Mouse (Mus musculus): ENCODE measurements around the gene Fscn2.
"Not testable (repeated sequence)": the region's sequence is repeated elsewhere in the genome, so short reads cannot be mapped to it uniquely, and the experiment has no call there.

Fscn2 gene

DNA sequence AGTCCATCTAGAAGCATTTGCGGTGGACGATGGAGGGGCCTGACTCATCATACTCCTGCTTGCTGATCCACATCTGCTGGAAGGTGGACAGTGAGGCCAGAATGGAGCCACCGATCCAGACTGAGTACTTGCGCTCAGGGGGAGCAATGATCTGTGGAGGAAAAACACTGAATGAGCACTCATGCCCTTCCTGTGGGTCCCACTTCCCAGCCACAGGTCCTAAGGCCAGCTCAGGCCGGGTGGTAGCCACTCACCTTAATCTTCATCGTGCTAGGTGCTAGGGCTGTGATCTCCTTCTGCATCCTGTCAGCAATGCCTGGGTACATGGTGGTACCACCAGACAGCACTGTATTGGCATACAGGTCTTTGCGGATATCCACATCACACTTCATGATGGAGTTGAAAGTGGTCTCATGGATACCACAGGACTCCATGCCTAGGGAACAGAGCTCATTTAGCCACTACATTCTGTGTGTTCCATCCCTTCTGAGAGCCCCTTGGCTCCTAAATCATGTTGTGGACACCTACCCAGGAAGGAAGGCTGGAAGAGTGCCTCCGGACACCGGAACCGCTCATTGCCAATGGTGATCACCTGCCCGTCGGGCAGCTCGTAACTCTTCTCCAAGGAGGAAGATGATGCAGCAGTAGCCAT is 14.8 kb upstream of the Fscn2 start:
- not testable (repeated sequence) for DNase-seq (ENCODE audit: low read depth)

DNA sequence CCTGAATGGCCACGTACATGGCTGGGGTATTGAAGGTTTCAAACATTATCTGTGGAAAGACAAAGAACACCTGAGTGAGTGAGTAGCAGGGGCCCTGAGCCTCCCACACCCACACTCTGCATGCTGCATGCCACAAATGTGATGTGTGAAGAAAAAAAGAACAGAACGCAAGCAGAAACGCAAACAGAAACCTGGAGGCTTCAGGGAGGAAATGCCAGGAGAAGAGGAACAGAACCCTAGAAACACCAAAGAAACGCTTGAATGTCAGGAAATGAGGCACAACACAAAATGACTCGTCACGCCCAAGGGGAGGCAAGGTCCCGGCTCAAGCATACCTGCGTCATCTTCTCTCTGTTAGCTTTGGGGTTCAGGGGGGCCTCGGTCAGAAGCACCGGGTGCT is 14.0 kb upstream of the Fscn2 start:
- DNase-seq (ENCODE audit: low read depth) = no peak

DNA sequence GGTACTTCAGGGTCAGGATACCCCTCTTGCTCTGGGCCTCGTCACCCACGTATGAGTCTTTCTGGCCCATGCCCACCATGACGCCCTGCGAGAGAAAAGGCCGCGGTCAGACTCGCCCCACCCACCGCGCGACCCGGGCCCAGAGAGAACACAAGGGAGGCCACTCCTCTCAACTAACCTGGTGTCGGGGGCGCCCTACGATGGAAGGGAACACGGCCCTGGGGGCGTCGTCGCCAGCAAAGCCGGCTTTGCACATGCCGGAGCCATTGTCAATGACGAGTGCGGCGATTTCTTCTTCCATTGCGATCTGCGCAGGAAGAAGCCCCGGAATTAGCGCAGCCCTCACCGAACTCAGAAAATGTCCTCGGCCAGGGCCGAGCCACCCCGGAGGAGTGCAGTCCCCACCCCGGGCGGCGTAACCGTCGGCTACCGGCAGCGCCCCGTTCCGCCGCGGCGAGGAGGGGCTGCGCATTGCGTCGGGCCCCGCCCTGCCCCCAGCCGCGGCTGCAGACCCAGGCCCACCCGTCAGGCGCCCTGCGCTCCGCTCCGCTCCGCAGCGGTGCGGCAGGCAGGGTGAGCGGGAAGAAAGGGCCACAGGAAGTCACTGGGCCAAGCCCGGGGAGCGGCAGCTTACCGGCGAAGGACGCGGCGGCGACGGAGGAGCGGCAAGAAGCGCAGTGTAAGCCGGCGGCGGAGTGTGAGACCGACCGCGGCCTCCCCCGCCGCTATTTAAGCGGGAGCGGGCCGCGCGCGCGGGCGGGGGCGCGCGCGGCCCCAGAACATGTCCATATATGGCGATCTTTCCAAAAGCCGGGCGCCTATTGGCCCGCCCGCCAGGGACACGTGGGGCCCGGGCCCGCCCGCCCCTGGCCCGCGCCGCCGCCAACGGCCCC is 13.3 kb upstream of the Fscn2 start, which contains the start of gene Actg1:
Gene Actg1 (minus strand): TSS at position 752 of the 893 bp plus-strand sequence.
- peak; percentile 68 for DNase-seq (ENCODE audit: low read depth)

DNA sequence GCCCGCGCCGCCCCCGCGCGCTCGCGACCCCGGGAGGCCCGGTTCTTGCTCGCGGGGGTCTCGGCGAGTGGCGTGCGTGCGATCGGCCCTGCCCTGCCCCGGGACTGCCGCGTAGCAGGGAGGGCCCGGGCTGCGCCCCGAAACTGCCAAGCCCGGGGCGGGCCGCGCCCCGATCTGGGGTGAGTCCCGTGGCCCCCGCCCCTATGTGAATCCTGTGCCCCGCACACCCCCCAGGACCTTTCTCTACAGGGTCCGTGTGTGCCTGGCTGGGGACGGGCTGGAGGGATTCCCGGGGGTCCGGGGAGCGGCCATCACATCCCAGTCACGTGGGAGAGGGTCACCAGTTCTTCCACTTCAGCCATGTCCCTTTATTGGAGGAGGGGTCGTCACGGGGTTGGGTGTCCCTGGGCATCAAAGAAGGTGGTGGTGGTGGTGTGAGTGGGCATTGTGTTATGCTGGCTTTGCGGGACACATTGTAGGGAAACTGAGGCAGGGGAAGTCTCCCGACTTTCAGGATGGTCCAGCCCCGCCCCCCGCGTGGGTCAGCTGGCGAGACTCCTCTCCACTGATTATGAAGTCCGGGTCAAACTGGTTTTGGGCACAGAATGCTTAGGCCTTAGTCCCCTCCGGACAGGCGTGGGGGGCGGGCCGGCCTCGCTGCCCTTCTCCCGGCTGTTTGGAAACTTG is 12.5 kb upstream of the Fscn2 start:
- DNase-seq (ENCODE audit: low read depth) = no peak

DNA sequence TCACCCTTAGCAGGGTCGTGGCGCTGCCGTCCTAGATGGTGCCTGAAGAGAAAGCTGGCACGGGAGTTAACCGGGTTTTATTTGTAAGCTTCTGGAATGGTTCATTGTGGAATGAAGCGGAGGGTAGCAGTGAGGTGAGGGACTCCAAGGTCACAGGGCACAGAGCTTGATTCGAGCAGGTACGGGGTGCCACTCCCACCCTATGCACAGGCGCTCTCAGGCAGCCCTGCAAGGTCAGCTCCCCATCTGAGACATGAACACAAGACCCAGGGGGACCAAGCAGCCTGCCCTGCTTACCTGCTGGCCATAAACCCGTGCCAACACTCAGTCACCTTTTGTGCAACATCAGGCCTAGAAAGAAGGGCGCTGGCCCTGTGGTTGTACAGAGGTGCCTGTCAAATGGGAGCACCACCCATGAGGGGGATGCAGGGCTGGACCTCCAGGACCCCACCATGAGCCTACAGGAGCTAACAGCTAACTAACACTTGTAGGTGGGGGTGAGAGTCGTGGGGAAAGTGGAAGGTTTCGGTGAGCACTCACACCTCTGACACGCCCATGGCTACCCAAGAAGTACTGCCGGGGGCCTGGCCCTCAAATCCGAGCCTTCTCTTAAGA is 11.9 kb upstream of the Fscn2 start:
- DNase-seq (ENCODE audit: low read depth) = no peak

DNA sequence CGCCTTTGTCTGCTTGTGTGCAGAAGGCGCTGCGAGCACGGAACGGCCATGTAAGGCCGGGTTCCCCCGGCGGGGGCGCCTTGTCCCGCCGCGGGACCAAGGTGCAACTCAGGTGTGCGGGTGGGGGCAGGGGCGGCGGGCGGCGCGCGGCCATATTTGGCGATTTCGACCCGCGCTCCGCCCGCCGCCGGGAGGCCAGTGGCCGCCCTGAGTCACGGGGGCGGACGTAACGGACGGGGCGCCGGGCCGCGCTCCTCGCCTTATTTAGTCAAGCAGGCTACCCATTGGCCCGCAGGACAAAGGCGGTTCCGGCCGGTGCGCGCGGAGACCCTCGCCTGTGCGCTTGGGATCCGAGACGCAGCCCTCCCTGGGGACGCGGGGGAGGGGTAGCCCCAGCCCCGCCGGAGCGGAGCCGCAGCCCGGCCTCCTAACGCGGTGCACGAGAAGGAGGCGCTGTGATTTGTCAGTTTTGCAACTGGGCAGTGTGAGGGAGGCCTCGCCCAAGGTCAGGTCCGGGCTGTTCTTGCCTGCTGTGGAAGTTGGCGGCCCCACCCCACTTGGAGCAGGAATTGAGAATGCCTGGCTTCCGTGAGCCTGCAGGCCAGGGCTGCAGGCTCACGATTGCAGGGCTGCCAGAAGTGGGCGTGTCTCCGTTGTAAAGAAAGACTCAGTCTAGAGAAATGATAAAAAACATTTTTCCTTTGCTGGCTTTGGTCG is 11.2 kb upstream of the Fscn2 start:
- DNase-seq (ENCODE audit: low read depth) = no peak

DNA sequence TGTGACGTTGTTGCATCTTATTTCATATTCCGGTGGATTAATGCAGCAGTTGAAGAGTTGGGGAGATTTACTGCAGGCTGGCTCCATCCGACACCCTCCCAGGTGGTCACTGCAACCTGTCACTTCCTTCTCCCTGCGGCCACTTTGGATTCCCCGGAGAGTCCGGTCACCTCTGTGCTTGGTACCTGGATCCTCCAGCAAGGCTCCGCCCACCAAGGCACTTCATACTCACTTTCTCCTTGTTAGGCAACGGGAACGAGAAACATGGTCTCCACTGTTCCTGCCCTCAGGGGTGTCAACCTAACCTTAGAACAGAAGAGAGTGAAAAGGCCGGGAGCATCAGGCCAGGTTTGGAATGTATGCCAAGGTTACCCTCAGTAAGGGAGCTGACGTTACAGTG is 10.6 kb upstream of the Fscn2 start:
- DNase-seq (ENCODE audit: low read depth) = no peak

DNA sequence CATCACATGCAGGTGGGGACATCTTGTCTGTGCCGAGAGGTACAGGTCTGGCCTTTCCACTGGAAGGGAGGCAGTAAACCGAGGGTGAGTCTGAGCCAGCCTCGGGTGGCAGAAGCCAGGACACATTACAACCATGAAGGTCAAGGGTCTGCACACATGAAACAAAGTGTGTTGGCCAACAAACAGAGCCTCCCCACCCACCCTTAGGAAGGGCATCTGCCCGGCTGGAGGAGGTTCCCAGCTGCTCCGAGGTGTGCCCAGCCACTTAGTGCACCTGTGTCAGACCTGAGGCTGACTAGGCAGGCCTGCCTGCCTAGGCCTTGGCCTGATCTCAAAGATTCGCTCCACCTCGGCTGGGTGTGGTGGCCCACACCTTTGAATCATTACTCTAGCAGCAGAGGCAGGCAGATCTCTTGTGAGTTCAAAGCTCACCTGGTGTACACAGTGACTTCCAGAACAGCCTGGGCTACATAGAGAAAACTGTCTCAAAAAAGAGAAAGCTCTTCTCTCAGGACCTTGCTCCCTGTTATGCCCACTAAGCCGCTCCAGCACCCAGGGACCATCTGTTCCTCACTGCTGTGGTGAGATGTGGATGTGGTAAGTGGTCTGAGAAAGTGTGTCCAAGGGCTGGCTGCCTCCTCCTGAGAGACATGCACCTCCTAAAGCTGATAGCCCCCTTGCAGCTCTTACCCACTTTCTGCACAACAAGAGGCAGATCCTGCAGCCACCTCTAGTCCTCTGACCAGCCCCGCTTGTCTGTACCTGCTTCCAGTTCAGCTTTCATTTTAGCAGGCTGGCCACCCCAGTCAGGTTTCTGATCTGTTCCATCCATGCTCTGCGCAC is 9.9 kb upstream of the Fscn2 start:
- no peak for DNase-seq (ENCODE audit: low read depth)

DNA sequence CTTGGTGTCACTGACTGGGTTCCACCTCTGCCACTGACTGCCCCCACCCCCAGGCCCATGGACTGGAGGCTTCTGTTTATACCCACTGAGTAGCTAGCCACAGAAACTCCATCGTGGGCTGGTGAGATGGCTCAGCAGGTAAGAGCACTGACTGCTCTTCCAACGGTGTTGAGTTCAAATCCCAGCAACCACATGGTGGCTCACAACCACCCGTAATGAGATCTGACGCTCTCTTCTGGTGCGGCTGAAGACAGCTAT is 9.3 kb upstream of the Fscn2 start:
- not testable (repeated sequence) for DNase-seq (ENCODE audit: low read depth)

DNA sequence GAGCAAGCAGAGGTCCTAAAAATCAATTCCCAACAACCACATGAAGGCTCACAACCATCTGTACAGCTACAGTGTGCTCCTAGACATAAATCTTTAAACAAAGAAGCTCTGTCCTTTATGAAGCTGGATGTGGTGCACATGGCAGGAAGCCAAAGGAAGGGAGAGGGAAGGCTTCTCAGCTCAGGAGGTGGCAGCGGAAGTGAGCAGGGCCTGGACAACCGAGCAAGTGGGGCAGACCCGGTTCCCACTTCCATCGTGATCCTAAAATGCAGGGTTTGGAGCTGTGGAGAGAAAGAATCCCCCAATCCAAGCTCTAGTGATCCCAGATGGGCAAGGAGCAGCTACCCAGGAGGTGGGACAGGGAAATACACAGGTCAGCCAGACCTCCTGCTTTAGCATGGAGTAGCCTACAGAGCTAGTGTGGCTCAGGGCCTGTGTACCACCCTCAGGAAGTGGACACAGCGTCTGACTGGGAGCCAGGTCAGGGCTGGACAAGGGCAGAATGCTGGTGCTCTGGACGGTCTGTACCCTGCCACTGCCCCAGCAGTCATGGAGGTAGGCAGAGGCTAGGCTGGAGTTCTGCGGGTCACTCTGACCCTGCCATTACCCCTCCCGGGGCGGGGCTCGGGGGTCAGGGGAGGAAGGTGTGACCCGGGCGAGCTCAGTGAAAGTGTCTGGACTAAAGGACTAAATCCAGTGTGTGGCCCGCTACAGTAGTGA is 8.6 kb upstream of the Fscn2 start:
- DNase-seq (ENCODE audit: low read depth) = no peak

DNA sequence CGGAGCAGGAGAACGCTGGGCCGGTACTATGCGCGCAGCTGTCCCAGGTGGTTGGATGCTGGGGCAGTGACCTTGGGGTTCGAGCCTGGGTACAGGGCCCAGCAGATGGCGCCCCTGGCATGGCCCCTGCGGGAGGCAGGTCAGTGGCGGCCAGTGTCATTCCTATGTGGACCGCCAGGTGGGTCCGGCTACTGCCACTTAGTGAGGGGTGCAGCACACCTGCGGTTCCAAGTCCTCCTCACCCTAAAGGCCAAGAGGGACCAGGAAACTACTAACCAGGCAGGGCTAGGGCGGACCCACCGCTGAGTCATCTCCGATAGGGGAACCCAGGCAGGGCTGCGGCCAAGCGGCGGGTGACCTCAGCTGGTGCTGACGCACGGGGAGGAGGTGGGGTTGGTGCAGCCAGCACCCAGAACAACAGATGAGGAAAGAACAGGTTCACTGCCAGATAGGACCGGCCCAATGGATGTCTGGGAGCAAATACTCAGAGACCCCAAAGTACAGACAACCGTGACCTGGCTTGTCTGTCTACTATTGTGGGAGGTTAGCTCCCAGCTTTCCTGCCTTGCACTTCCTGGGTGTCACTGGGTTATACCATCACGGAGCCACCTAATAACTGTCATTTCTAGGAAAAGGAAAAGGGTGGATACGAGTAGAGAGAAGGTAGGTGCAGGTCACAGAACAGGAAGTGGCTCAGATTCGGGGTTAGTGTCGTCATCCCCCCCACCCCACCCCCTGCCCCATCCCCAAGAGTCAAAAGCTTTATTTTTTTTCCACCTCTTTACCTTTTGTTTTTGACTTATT is 7.6 kb upstream of the Fscn2 start:
- DNase-seq (ENCODE audit: low read depth) = peak; percentile 82

DNA sequence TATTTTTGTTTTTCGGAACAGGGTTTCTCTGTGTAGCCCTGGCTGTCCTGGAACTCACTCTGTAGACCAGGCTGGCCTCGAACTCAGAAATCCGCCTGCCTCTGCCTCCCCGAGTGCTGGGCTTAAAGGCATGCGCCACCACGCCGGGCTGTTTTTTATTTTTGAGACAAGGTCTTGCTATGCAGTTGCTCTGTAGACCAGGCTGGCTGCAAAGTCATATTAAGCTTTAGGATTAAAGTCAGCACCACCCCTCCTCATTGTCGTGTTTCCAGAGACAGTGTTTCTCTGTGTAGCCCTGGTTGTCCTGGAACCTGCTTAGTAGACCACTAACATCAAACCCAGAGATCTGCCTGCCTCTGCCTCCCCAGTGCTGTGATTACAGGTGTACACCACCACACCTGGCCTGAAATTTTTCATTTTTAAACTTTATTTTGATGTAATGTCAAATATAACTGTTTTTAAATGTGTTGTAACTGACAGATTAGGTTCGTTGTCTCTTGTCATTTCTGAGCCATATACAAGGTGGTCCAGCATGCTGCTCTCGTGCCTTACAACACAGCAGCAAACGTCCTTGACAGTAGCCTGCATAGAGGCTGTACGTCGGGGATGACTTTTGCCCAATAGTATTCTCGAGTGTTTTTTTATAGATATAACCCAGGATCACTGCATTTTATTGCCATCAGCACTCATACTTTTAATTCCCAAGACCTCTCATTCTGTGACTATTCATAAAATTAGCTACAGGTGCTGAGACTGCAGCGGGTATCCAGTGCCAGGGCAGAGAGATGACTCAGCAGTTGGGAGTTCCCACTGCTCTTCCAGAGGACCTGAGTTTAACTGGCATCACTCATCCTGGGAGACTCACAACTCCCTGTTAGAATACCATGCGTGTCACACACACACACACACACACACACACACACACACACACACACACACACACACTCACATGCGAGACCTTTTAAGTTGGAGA is 6.7 kb upstream of the Fscn2 start:
- DNase-seq (ENCODE audit: low read depth) = no peak

DNA sequence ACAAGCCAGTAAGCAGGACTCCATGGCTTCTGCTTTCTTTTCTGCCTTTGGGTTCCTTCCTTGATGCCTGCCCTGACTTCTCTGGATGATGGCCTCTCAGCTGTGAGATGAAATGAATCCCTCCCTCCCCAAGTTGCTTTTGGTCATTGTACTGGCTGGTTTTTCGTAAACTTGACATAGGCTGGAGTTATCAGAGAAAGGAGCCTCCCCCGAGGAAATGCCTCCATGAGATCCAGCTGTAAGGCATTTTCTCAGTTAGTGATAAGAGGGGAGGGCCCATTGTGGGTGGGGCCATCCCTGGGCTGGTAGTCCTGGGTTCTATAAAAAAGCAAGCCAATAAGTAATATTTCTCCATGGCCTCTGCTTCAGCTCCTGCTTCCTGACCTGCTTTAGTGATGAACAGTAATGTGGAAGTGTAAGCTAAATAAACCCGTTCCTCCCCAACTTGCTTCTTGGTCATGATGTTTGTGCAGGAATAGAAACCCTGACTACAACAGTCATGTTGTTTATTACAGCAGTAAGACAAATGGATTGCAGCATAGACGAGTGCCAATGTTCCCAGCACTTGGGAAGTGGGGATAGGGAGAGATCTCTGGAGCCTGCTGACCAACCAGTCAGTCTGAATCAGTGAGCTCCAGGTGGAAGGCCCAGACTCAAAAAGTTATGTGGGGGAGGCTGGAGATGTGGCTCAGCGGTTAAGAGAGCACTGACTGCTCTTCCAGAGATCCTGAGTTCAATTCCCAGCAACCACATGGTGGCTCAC is 5.9 kb upstream of the Fscn2 start:
- no peak for DNase-seq (ENCODE audit: low read depth)

DNA sequence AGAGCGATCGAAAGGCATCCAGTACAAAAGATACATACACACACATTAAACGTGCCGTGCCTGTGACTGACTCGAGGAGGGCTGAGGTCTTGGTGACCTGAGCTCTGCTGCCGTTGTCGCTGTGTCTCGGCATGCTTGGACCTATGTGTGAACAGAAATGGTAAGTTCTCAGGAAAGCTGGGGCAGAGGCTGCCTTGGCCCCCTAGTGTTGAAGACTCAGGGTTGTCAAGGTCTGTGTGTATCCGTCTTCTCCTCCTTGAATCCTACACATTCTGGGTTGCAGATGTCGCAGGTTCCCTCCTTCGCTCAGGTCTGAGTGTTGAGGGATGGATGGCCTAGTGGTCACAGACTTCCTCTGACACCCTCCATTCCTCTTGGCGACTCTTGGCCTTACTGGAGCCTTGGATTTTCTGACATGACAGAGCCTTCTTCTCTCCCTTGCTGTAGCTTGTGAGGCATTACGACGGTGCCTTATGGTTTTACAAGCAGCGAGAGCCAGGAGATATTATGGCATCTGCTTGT is 5.0 kb upstream of the Fscn2 start:
- no peak for DNase-seq (ENCODE audit: low read depth)

DNA sequence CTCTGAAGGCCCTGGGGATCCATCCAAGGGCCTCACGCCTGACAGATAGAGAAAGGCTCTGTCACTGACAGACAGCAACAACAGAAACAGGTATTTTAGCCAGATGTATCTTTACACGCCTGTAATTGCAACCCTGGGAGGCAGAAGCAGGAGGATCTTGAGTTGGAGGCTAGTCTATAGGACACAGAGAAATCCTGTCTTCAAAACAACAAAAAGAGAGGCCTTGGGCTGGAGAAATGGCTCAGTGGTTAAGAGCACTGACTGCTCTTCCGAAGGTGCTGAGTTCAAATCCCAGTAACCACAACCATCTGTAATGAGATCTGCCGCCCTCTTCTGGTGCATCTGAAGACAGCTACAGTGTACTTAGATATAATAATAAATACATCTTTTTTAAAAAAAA is 4.4 kb upstream of the Fscn2 start:
- DNase-seq (ENCODE audit: low read depth) = no peak

DNA sequence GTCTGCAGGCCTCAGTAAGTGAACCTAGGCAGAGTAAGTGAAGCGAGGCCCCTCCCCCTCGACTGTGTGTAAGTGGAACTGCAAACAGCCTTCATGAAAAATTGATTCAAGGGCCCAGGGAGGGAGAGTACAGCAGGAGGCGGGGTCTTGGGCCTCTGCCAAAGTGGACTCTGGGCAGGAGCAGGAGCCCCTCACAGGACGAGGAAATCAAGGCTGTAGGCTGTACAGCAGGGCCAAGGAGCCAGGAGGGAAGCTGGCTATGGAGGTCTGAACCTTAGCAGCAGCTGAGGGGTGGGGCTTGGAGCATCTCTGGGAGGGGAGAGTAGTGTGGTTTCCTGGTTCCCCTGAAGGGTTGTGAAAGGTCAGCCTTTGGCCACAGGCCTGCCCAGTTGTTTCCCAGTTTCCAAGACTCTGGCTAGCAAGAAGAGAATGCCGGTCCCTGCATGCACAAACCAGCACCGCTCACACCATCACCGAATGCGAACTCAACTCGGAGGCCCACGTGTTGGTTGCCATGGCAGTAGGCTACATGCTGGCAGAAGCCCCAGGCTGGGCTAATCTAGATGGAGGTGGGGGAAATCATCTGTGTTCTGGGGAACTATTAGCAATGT is 3.4 kb upstream of the Fscn2 start:
- no peak for DNase-seq (ENCODE audit: low read depth)

DNA sequence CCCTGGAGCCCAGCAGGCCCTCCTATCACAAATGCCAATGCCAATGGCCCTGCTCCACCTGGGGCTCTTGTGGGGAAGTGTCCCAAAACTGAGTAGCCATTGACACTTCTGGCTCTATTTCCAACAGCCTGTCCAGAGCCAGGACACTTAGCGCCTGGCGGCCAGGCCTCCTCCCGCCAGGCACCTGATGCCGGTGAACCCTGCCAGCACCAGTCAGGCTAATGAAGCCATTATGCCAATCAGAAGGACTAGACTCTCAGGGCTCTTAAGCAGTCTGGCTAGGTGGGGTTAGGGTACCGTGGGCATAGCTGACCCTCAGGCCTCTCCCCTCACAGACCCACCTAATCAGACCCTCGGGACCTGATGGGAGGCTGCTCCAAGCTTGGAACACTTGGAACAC is 1.9 kb upstream of the Fscn2 start:
- DNase-seq (ENCODE audit: low read depth) = no peak

Measured in c-Kit-positive CD71-negative TER-119-negative erythroid progenitor cells, embryonic 14.5 days (primary cell).